Mouse (Mus musculus) thymus, postnatal 36 days (tissue): ENCODE results near the gene 2610301B20Rik.
A peak's percentile ranks its signal among the peaks of the same experiment; 100 is the strongest.
"Not testable (repeated sequence)": the region's sequence is repeated elsewhere in the genome, so short reads cannot be mapped to it uniquely, and the experiment has no call there.

Experiments used
- DNase-seq, 2 experiments: peaks; one replicate each; pipeline ENCODE4 v3.0.0; 2022; ENCODE audit warnings: mixed read lengths in 2 of 2

Gene 2610301B20Rik

GRCm38 (mm10) chr4:10873920-10874665 lies at the start of gene 2610301B20Rik:
TSS of gene 2610301B20Rik (plus strand) at chr4:10874498.
- peak; percentile 91 to 92 for DNase-seq

- no peak for DNase-seq
Observed at GRCm38 (mm10) chr4:10833273-10833672, 41.0 kb upstream of the 2610301B20Rik start.

GRCm38 (mm10) chr4:10835252-10836051 lies 38.8 kb upstream of the 2610301B20Rik start:
- peak in 1 of 2 experiments; percentile 14 for DNase-seq

- no peak for DNase-seq
Observed at GRCm38 (mm10) chr4:10845848-10846247, 28.4 kb upstream of the 2610301B20Rik start.

- no peak for DNase-seq
Observed at GRCm38 (mm10) chr4:10849812-10850211, 24.5 kb upstream of the 2610301B20Rik start.

GRCm38 (mm10) chr4:10851013-10851412 lies 23.3 kb upstream of the 2610301B20Rik start:
- no peak for DNase-seq

GRCm38 (mm10) chr4:10859174-10859573 lies 15.1 kb upstream of the 2610301B20Rik start:
- DNase-seq: no peak

GRCm38 (mm10) chr4:10859911-10860581 lies 14.3 kb upstream of the 2610301B20Rik start:
- no peak for DNase-seq

- no peak for DNase-seq
Observed at GRCm38 (mm10) chr4:10860825-10861224, 13.5 kb upstream of the 2610301B20Rik start.

- not testable (repeated sequence) for DNase-seq
Observed at GRCm38 (mm10) chr4:10862882-10863281, 11.4 kb upstream of the 2610301B20Rik start.

GRCm38 (mm10) chr4:10872231-10872630 lies 2.1 kb upstream of the 2610301B20Rik start:
- no peak for DNase-seq

GRCm38 (mm10) chr4:10872685-10873539 lies 1.4 kb upstream of the 2610301B20Rik start:
- no peak for DNase-seq

- DNase-seq: no peak
Observed at GRCm38 (mm10) chr4:10873549-10873919, 764 bp upstream of the 2610301B20Rik start.

- peak in 1 of 2 experiments; percentile 66 for DNase-seq
Observed at GRCm38 (mm10) chr4:10874718-10875121, 422 bp downstream of the 2610301B20Rik start.

- DNase-seq: no peak
Observed at GRCm38 (mm10) chr4:10875407-10875806, 1.1 kb downstream of the 2610301B20Rik start.

GRCm38 (mm10) chr4:10877057-10877456 lies 2.8 kb downstream of the 2610301B20Rik start:
- DNase-seq: no peak

- DNase-seq: no peak
Observed at GRCm38 (mm10) chr4:10883740-10884408, 9.6 kb downstream of the 2610301B20Rik start.

GRCm38 (mm10) chr4:10888835-10889234 lies 14.5 kb downstream of the 2610301B20Rik start:
- DNase-seq: no peak

- no peak for DNase-seq
Observed at GRCm38 (mm10) chr4:10896262-10896661, 22.0 kb downstream of the 2610301B20Rik start.

- no peak for DNase-seq
Observed at GRCm38 (mm10) chr4:10896859-10897258, 22.6 kb downstream of the 2610301B20Rik start.

GRCm38 (mm10) chr4:10905234-10905801 lies 31.0 kb downstream of the 2610301B20Rik start:
- DNase-seq: no peak
